Mouse (Mus musculus): ENCODE measurements around the gene Dse.

DNA sequence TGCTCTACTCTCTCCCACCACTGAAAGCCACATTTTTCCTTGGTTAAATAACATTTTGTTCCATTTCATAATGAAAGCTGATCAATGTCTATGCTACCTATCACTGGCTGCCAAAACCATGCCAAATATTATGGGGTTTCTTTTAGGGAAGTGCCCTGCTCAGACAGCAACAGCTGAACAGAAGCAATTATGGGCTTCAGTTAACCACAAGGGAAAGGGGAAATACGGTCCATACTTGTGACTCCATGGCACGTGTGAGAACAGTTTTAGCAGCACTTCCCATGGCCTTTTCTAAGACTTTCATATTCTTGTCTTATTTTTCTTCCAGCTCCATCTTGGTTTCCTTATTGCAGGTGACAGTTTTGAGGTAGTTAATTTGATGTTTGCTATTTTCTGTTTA lies 76.2 kb downstream of the Dse start:
- TF ChIP-seq CTCF (conservative IDR thresholded peaks at IDR 0.05; ENCODE audit: low read length): no peak
- no peak for TF ChIP-seq POU5F1 (IDR thresholded peaks at IDR 0.05; ENCODE audit: borderline replicate concordance, low read length)
